Mouse (Mus musculus) duodenum, adult 2 months (tissue): ENCODE data around the gene Unc45a. TPM values are rescaled to one million over a fixed set of nuclear protein-coding genes. Genes with fewer than 3 reads are reported as not detected.

Experiments
- polyA plus RNA-seq: library from polyadenylated mRNA; depleted of rRNA; stranded (reverse); fragments of >200 nt; gene quantifications from 2 replicates; pipeline ENCODE4 v1.2.3, GENCODE M21; 2012; ENCODE audit warnings: low replicate concordance; rRNA removed

Unc45a gene
- polyA plus RNA-seq = 40.9 and 49.0 TPM in 2 replicates

GRCm38 (mm10) chr7:80340793-80341192, at the start of gene Unc45a:
Gene Unc45a (minus strand): TSS chr7:80341005.

DNA sequence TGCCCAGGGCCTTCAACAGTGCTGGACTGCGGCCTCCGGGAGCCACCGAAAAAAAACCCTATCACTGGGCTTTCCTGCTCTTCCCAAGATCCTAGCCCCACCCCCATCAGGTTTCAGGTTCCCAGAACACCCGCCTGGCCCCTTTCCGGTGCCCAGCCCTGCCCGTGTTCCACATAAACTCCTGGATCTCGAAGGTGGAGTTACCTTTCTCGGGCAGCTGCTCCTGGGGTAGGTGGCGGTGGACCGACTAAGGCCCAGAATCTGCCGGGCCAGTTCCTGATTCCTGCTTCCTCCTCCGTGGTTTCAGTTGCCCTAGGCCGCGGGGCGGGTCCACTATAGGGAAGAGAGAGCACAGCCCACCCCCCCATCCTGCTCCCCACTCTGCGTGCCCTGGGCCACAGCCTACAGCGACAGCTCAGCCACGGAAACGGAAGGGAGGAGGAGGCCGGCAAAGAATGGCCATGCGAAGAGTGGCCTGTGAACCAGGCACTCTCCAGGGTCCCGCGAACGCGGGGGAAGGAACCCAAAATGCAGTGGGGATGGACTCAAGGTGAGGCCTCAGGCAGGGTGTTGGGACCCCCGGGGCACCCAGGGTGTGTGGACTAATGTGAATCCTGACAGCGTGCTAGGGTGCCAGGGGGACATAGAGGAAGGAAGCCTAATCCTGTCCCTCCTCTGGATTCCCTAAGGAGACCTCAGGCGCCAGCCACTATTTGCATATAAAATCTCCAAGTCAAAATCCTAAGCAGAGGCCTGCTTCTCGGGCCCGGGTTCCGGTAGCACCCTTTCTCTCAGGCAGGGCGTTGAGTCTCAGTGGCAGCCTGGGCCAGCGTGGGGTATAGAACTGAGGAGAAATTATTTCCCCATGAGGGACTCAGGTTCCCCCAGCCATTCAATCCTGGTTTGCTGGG, 47.1 kb upstream of the Unc45a start, which contains the start of gene Fes:
Gene Fes, minus strand, starts transcription at position 314 of the 911 bp plus-strand sequence.

GRCm38 (mm10) chr7:80371041-80371751, 30.4 kb upstream of the Unc45a start, which contains the start of gene Man2a2:
Gene Man2a2 (minus strand): TSS chr7:80371375.

GRCm38 (mm10) chr7:80342858-80343257, 2.1 kb upstream of the Unc45a start, which contains the start of gene Hddc3:
Gene Hddc3 (plus strand): TSS chr7:80343104.

GRCm38 (mm10) chr7:80324043-80324815, 16.6 kb downstream of the Unc45a start, which contains the start of gene Rccd1:
Gene Rccd1 (minus strand): TSS chr7:80324454.

DNA sequence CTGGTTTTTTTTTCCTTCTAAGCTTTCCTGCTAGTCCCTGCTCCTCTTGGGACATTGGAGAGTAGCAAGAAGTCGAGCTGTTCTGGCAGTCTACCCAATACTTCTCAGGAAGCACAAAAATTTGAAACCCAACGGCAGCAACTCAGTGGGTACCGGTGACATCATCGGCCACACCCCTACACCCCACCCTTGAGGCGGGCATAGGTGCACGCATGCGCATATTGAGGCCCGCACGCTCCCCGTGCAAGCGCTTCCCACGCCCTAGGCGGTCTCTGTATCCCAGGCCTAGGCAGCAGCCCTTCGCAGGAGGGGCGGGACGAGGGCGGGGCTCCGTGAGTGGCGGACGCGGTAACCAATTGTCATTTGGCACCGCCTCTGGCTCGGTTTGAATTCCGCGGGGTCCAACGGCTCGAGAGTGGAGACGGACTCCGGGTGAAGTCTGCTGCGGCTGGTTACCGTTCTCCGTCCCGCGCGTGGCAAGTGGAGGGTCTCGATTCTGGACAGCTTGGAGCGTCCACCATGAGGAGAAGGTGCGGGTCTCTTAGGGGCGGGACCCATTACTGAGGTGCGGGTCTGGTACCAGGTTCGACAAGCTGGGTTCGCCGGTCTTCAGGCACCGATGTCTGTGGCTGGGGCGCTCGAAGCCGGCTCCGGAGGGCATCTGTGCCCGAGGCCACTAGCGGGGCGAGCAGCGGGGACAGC, 46.6 kb downstream of the Unc45a start, which contains the start of gene Prc1:
Gene Prc1, plus strand, starts transcription at position 389 of the 702 bp plus-strand sequence.

Other genes with a start within 250 kb of the Unc45a start
- gene Idh2, start 225.6 kb downstream of the Unc45a start, polyA plus RNA-seq = 66.2 and 67.7 TPM in 2 replicates
- gene Sema4b, start 154.2 kb downstream of the Unc45a start, polyA plus RNA-seq = 55.3 and 79.0 TPM in 2 replicates
- gene Cib1, start 108.2 kb downstream of the Unc45a start, polyA plus RNA-seq = 543 and 731 TPM in 2 replicates
- 2.1 and 3.7 TPM in 2 replicates for gene Gdpgp1, start 108.1 kb downstream of the Unc45a start, polyA plus RNA-seq
- gene Ttll13, start 94.6 kb downstream of the Unc45a start, polyA plus RNA-seq = 0.05 TPM in 1 of 2 replicates, not detected in the other
- gene Ngrn, start 79.8 kb downstream of the Unc45a start, polyA plus RNA-seq = 10.9 and 12.6 TPM in 2 replicates
- 7.4 and 8.3 TPM in 2 replicates for gene Vps33b, start 71.4 kb downstream of the Unc45a start, polyA plus RNA-seq
- gene Prc1, start 46.6 kb downstream of the Unc45a start, polyA plus RNA-seq = 7.4 and 10.6 TPM in 2 replicates
- 4.8 and 5.1 TPM in 2 replicates for gene Rccd1, start 16.6 kb downstream of the Unc45a start, polyA plus RNA-seq
- 14.5 and 19.6 TPM in 2 replicates for gene Hddc3, start 2.1 kb upstream of the Unc45a start, polyA plus RNA-seq
- gene Man2a2, start 30.4 kb upstream of the Unc45a start, polyA plus RNA-seq = 23.8 and 33.0 TPM in 2 replicates
- 10.6 and 12.4 TPM in 2 replicates for gene Fes, start 46.9 kb upstream of the Unc45a start, polyA plus RNA-seq
- 90.7 and 95.4 TPM in 2 replicates for gene Furin, start 64.4 kb upstream of the Unc45a start, polyA plus RNA-seq
- 0.08 TPM in 1 of 2 replicates, not detected in the other for gene Blm, start 194.1 kb upstream of the Unc45a start, polyA plus RNA-seq